Mouse (Mus musculus) stomach, embryonic 14.5 days (tissue): ENCODE measurements around the gene Zpr1. TPM values are rescaled to one million over a fixed set of nuclear protein-coding genes. Genes with fewer than 3 reads are reported as not detected.

Source experiments
- ATAC-seq: fragments of 200-750 bp; cut with Nextera tagmentation; 2 replicates; pipeline ENCODE4 v1.8.0; 2017; ENCODE audit warnings: low read depth, moderate TSS enrichment; ENCODE audit not compliant: insufficient number of reproducible peaks, insufficient read depth, low FRiP score
- H3K27ac ChIP-seq: fragments of 300-500 bp; sonication (generic); 2 replicates; pipeline ENCODE4 v1.5.1; 2014; ENCODE audit warnings: mild to moderate bottlenecking, low read length, moderate library complexity, mixed read lengths
- H3K27me3 ChIP-seq: fragments of 300-500 bp; sonication (generic); 2 replicates; pipeline ENCODE4 v1.6.1; 2014; ENCODE audit warnings: low read length, control low read depth, mixed read lengths; ENCODE audit not compliant: control insufficient read depth, insufficient read depth
- H3K36me3 ChIP-seq: fragments of 300-500 bp; sonication (generic); 2 replicates; pipeline ENCODE4 v1.6.1; 2014; ENCODE audit warnings: mild to moderate bottlenecking, control low read depth, low read length, moderate library complexity, mixed read lengths; ENCODE audit not compliant: control insufficient read depth, insufficient read depth
- H3K4me1 ChIP-seq: fragments of 300-500 bp; sonication (generic); 2 replicates; pipeline ENCODE4 v1.6.1; 2014; ENCODE audit warnings: low read length, control low read depth, mixed read lengths; ENCODE audit not compliant: control insufficient read depth, insufficient read depth
- H3K4me2 ChIP-seq: fragments of 300-500 bp; sonication (generic); replicated peaks from 2 replicates; pipeline ENCODE4 v1.6.1; 2014; ENCODE audit warnings: low read depth, low read length, control low read depth
- H3K4me3 ChIP-seq: fragments of 300-500 bp; sonication (generic); 2 replicates; pipeline ENCODE4 v1.5.1; 2014; ENCODE audit warnings: low read depth, low read length, control low read depth
- H3K9ac ChIP-seq: fragments of 300-500 bp; sonication (generic); replicated peaks from 2 replicates; pipeline ENCODE4 v1.6.1; 2014; ENCODE audit warnings: low read depth, mild to moderate bottlenecking, control low read depth, low read length, moderate library complexity, mixed read lengths
- H3K9me3 ChIP-seq: fragments of 300-500 bp; sonication (generic); 2 replicates; pipeline ENCODE4 v1.6.1; 2016; ENCODE audit warnings: low read depth, low read length, control low read depth; ENCODE audit not compliant: control insufficient read depth
- WGBS: fragments of 180-500 bp; shearing (Covaris S2); extraction: QIAGEN DNeasy Blood & Tissue Kit; methylation state at CpG from one replicate; pipeline ENCODE4 v1.1.7; 2014; 5-methylcytosine and 5-hydroxymethylcytosine counted together
- polyA plus RNA-seq: library from polyadenylated mRNA; unstranded; fragments of >200 nt; fragmentation: Nextera tagmentation; extraction: Ambion mirVana; gene quantifications from 2 replicates; pipeline ENCODE4 v1.2.1, GENCODE M21; 2014

Gene Zpr1
- polyA plus RNA-seq, 1 experiment from 2014 or later: 59.2 TPM

- Histone ChIP-seq H3K4me2 (peak overlapping the region; percentile 87), H3K4me1 (peaks cover 6% of the 10 kb centered on the region; the same call in 1 of the 2 replicates), H3K4me3 (peak overlapping the region; percentile 39), H3K27ac (no peak overlapping the region), H3K36me3 (no peaks in the 10 kb centered on the region), H3K9me3 (no peaks in the 10 kb centered on the region), H3K27me3 (no peaks in the 10 kb centered on the region), H3K9ac (no peak overlapping the region; the same call in 1 of the 2 replicates)
- WGBS: 16% methylated on average over 13 of the region's 13 CpGs
- ATAC-seq: no peak
Observed at GRCm38 (mm10) chr9:46230450-46230975, 42.4 kb upstream of the Zpr1 start.

GRCm38 (mm10) chr9:46235196-46235595, 37.7 kb upstream of the Zpr1 start:
- H3K4me2 ChIP-seq: no peak overlapping the region
- H3K4me1 ChIP-seq: peaks cover 3% of the 10 kb centered on the region; the same call in 1 of the 2 replicates
- no peak overlapping the region for H3K9ac ChIP-seq
- ATAC-seq: no peak
- H3K27me3 ChIP-seq: no peaks in the 10 kb centered on the region
- WGBS: 79% methylated on average over 6 of the region's 6 CpGs
- H3K9me3 ChIP-seq: no peaks in the 10 kb centered on the region
- H3K36me3 ChIP-seq: no peaks in the 10 kb centered on the region
- H3K27ac ChIP-seq: no peak overlapping the region
- no peak overlapping the region for H3K4me3 ChIP-seq

- H3K9ac ChIP-seq: no peak within 1 kb of the TSS
- no peak within 1 kb of the TSS for H3K4me2 ChIP-seq
- ATAC-seq: no peak
- peaks cover 1% of the 10 kb centered on the region; the same call in 1 of the 2 replicates for H3K4me1 ChIP-seq
- no peaks in the 10 kb centered on the region for H3K36me3 ChIP-seq
- H3K9me3 ChIP-seq: no peaks in the 10 kb centered on the region
- no peak within 1 kb of the TSS for H3K4me3 ChIP-seq
- H3K27me3 ChIP-seq: no peaks in the 10 kb centered on the region
- no peak within 1 kb of the TSS for H3K27ac ChIP-seq
Observed at GRCm38 (mm10) chr9:46235596-46235648, 37.4 kb upstream of the Zpr1 start, which contains the start of gene Apoc3. Apoc3 (minus strand) TSS chr9:46235636.

- WGBS: 54% methylated on average over 4 of the region's 4 CpGs
- no peaks in the 10 kb centered on the region; the same call in 1 of the 2 replicates for H3K4me1 ChIP-seq
- ATAC-seq: no peak
Observed at GRCm38 (mm10) chr9:46235649-46236048, 37.2 kb upstream of the Zpr1 start.

GRCm38 (mm10) chr9:46238850-46239249, 34.0 kb upstream of the Zpr1 start:
- H3K4me1 ChIP-seq: 0 out of 2 replicates have a peak, but pooled peaks cover 4% of the 10 kb centered on the region
- H3K9ac ChIP-seq: no peak overlapping the region
- 87% methylated on average over 7 of the region's 7 CpGs for WGBS
- H3K27me3 ChIP-seq: no peaks in the 10 kb centered on the region
- H3K9me3 ChIP-seq: no peaks in the 10 kb centered on the region
- ATAC-seq: no peak
- H3K4me2 ChIP-seq: no peak overlapping the region
- no peak overlapping the region for H3K4me3 ChIP-seq
- H3K36me3 ChIP-seq: no peaks in the 10 kb centered on the region
- H3K27ac ChIP-seq: no peak overlapping the region

More at GRCm38 (mm10) chr9:46235649-46236048, 37.2 kb upstream of the Zpr1 start:
- Histone ChIP-seq H3K27me3 (no peaks in the 10 kb centered on the region), H3K9me3 (no peaks in the 10 kb centered on the region), H3K9ac (no peak overlapping the region), H3K4me3 (no peak overlapping the region), H3K27ac (no peak overlapping the region), H3K4me2 (no peak overlapping the region), H3K36me3 (no peaks in the 10 kb centered on the region)

- Histone ChIP-seq H3K36me3 (no peaks in the 10 kb centered on the region), H3K4me1 (0 out of 2 replicates have a peak, but pooled peaks cover 4% of the 10 kb centered on the region), H3K27me3 (no peaks in the 10 kb centered on the region), H3K4me2 (no peak within 1 kb of the TSS), H3K9me3 (no peaks in the 10 kb centered on the region), H3K27ac (no peak within 1 kb of the TSS), H3K4me3 (no peak within 1 kb of the TSS), H3K9ac (no peak within 1 kb of the TSS)
- WGBS: 67% methylated on average over 7 of the region's 7 CpGs
- no peak for ATAC-seq
Observed at GRCm38 (mm10) chr9:46240526-46241153, 32.2 kb upstream of the Zpr1 start, which contains the start of gene Apoa4. Apoa4 (plus strand) TSS chr9:46240696.

GRCm38 (mm10) chr9:46241818-46242217, 31.0 kb upstream of the Zpr1 start:
- 0 out of 2 replicates have a peak, but pooled peaks cover 4% of the 10 kb centered on the region for H3K4me1 ChIP-seq
- no peak overlapping the region for H3K27ac ChIP-seq
- 68% methylated on average over 2 of the region's 2 CpGs for WGBS
- H3K9me3 ChIP-seq: no peaks in the 10 kb centered on the region
- no peak overlapping the region for H3K4me3 ChIP-seq
- H3K36me3 ChIP-seq: no peaks in the 10 kb centered on the region
- no peaks in the 10 kb centered on the region for H3K27me3 ChIP-seq
- no peak overlapping the region for H3K9ac ChIP-seq
- H3K4me2 ChIP-seq: no peak overlapping the region
- peak; percentile 76 for ATAC-seq

- no peak overlapping the region for H3K27ac ChIP-seq
- H3K36me3 ChIP-seq: no peaks in the 10 kb centered on the region
- H3K27me3 ChIP-seq: no peaks in the 10 kb centered on the region
- 0 out of 2 replicates have a peak, but pooled peaks cover 4% of the 10 kb centered on the region for H3K4me1 ChIP-seq
- no peak overlapping the region for H3K4me2 ChIP-seq
- H3K9me3 ChIP-seq: no peaks in the 10 kb centered on the region
- H3K4me3 ChIP-seq: no peak overlapping the region
- ATAC-seq: no peak
- H3K9ac ChIP-seq: no peak overlapping the region
- WGBS: 70% methylated on average over 4 of the region's 4 CpGs
Observed at GRCm38 (mm10) chr9:46243122-46243521, 29.7 kb upstream of the Zpr1 start.

- no peaks in the 10 kb centered on the region for H3K36me3 ChIP-seq
- no peak overlapping the region for H3K4me3 ChIP-seq
- no peak overlapping the region for H3K27ac ChIP-seq
- H3K27me3 ChIP-seq: no peaks in the 10 kb centered on the region
- H3K4me2 ChIP-seq: no peak overlapping the region
- no peaks in the 10 kb centered on the region for H3K9me3 ChIP-seq
- 0 out of 2 replicates have a peak, but pooled peaks cover 4% of the 10 kb centered on the region for H3K4me1 ChIP-seq
- H3K9ac ChIP-seq: no peak overlapping the region
- WGBS: 49% methylated on average over 8 of the region's 8 CpGs
- no peak for ATAC-seq
Observed at GRCm38 (mm10) chr9:46243584-46243983, 29.3 kb upstream of the Zpr1 start.
